Mouse (Mus musculus) testis, adult 2 months (tissue): ENCODE results near the gene Sf3b5. TPM values are rescaled to one million over a fixed set of nuclear protein-coding genes. Genes with fewer than 3 reads are reported as not detected.

Experiments used
- H3K27ac ChIP-seq: fragments of 200-500 bp; 2 replicates; pipeline ENCODE4 v1.5.1; 2012; ENCODE audit warnings: low read depth, low read length; ENCODE audit not compliant: control insufficient read depth, insufficient read depth
- H3K27me3 ChIP-seq: fragments of 200-500 bp; 2 replicates; pipeline ENCODE4 v1.6.1; 2012; ENCODE audit warnings: mild to moderate bottlenecking, low read length, moderate library complexity; ENCODE audit not compliant: control insufficient read depth, insufficient read depth
- H3K36me3 ChIP-seq: fragments of 200-500 bp; 2 replicates; pipeline ENCODE4 v1.6.1; 2012; ENCODE audit warnings: mild to moderate bottlenecking, low read length; ENCODE audit not compliant: control insufficient read depth, insufficient read depth
- H3K4me1 ChIP-seq: fragments of 200-500 bp; 2 replicates; pipeline ENCODE4 v1.6.1; 2012; ENCODE audit warnings: low read length; ENCODE audit not compliant: control insufficient read depth, insufficient read depth
- H3K4me3 ChIP-seq: fragments of 200-500 bp; 2 replicates; pipeline ENCODE4 v1.5.1; 2012; ENCODE audit warnings: low read depth, mild to moderate bottlenecking, low read length, moderate library complexity, mixed read lengths; ENCODE audit not compliant: control insufficient read depth
- CTCF ChIP-seq: fragments of 200-500 bp; IDR thresholded peaks from 2 replicates; pipeline ENCODE4 v1.5.1; 2012; ENCODE audit warnings: low read depth, mild to moderate bottlenecking, inconsistent platforms, low read length, moderate library complexity; ENCODE audit not compliant: control insufficient read depth, insufficient read depth, insufficient replicate concordance
- POLR2A ChIP-seq: fragments of 200-500 bp; IDR thresholded peaks from 2 replicates; pipeline ENCODE4 v1.6.1; 2012; ENCODE audit warnings: low read depth, mild to moderate bottlenecking, inconsistent platforms, low read length, moderate library complexity; ENCODE audit not compliant: control insufficient read depth
- polyA plus RNA-seq: library from polyadenylated mRNA; depleted of rRNA; stranded (reverse); fragments of >200 nt; gene quantifications from 2 replicates; pipeline ENCODE4 v1.2.3, GENCODE M21; 2012; rRNA removed

Gene Sf3b5
- polyA plus RNA-seq, result 10.5 and 14.1 TPM in 2 replicates

- Histone ChIP-seq H3K27me3 (no peaks in the 10 kb centered on the region), H3K4me1 (peaks cover 2% of the 10 kb centered on the region), H3K27ac (no peak within 1 kb of the TSS), H3K4me3 (no peak within 1 kb of the TSS), H3K36me3 (no peaks in the 10 kb centered on the region)
- TF ChIP-seq POLR2A (no peak), CTCF (no peak)
Observed at GRCm38 (mm10) chr10:13005043-13005442, at the start of gene Sf3b5. TSS of gene Sf3b5 (plus strand) at chr10:13005343.

- H3K4me1 ChIP-seq, result no peaks in the 10 kb centered on the region
- H3K27me3 ChIP-seq, result no peaks in the 10 kb centered on the region
- H3K4me3 ChIP-seq, result no peak overlapping the region
- TF ChIP-seq CTCF, result no peak
- no peak for TF ChIP-seq POLR2A
- no peak overlapping the region for H3K27ac ChIP-seq
- H3K36me3 ChIP-seq, result no peaks in the 10 kb centered on the region
Observed at GRCm38 (mm10) chr10:12955831-12956230, 49.3 kb upstream of the Sf3b5 start.

- H3K36me3 ChIP-seq, result no peaks in the 10 kb centered on the region
- TF ChIP-seq POLR2A (no peak), CTCF (no peak)
- H3K27ac ChIP-seq, result no peak overlapping the region
- H3K4me1 ChIP-seq, result no peaks in the 10 kb centered on the region
- no peak overlapping the region for H3K4me3 ChIP-seq
- no peaks in the 10 kb centered on the region for H3K27me3 ChIP-seq
Observed at GRCm38 (mm10) chr10:12957271-12957670, 47.9 kb upstream of the Sf3b5 start.

GRCm38 (mm10) chr10:12961546-12961945, 43.6 kb upstream of the Sf3b5 start:
- H3K36me3 ChIP-seq, result no peaks in the 10 kb centered on the region
- H3K27me3 ChIP-seq, result no peaks in the 10 kb centered on the region
- no peak for TF ChIP-seq CTCF
- no peak for TF ChIP-seq POLR2A
- no peak overlapping the region for H3K27ac ChIP-seq
- H3K4me3 ChIP-seq, result no peak overlapping the region
- no peaks in the 10 kb centered on the region; the same call in 1 of the 2 replicates for H3K4me1 ChIP-seq

- no peak overlapping the region for H3K4me3 ChIP-seq
- H3K36me3 ChIP-seq, result no peaks in the 10 kb centered on the region
- H3K27ac ChIP-seq, result no peak overlapping the region
- no peaks in the 10 kb centered on the region for H3K27me3 ChIP-seq
- H3K4me1 ChIP-seq, result no peaks in the 10 kb centered on the region; the same call in 1 of the 2 replicates
- no peak for TF ChIP-seq POLR2A
- no peak for TF ChIP-seq CTCF
Observed at GRCm38 (mm10) chr10:12962238-12962637, 42.9 kb upstream of the Sf3b5 start.

GRCm38 (mm10) chr10:12963362-12964147, 41.6 kb upstream of the Sf3b5 start:
- Histone ChIP-seq H3K4me3 (peak overlapping the region; percentile 64), H3K36me3 (no peaks in the 10 kb centered on the region), H3K4me1 (no peaks in the 10 kb centered on the region; the same call in 1 of the 2 replicates), H3K27ac (no peak overlapping the region), H3K27me3 (no peaks in the 10 kb centered on the region)
- TF ChIP-seq CTCF, result no peak
- TF ChIP-seq POLR2A, result no peak

- H3K27me3 ChIP-seq, result no peaks in the 10 kb centered on the region
- no peaks in the 10 kb centered on the region for H3K36me3 ChIP-seq
- TF ChIP-seq POLR2A (no peak; the same call in 1 of the 2 replicates), CTCF (no peak)
- peak within 1 kb of the TSS; percentile 64 for H3K4me3 ChIP-seq
- H3K27ac ChIP-seq, result no peak within 1 kb of the TSS
- H3K4me1 ChIP-seq, result no peaks in the 10 kb centered on the region; the same call in 1 of the 2 replicates
Observed at GRCm38 (mm10) chr10:12964151-12965075, 40.7 kb upstream of the Sf3b5 start, which contains the start of gene Stx11. TSS of gene Stx11 (minus strand) at chr10:12964298.
